Mouse (Mus musculus) G1E (cell line): ENCODE results near the gene Nipa2. TPM values are rescaled to one million over a fixed set of nuclear protein-coding genes. Genes with fewer than 3 reads are reported as not detected.

Source experiments
- ATAC-seq: 2 replicates; pipeline ENCODE4 v1.8.0; 2016; ENCODE audit warnings: mild to moderate bottlenecking; ENCODE audit not compliant: insufficient number of reproducible peaks, poor library complexity, low FRiP score, severe bottlenecking; ENCODE audit errors: extremely low read depth
- DNase-seq: peaks from one replicate; pipeline ENCODE4 v3.0.0; 2012; ENCODE audit warnings: low spot score
- H3K27me3 ChIP-seq: 2 replicates; pipeline ENCODE4 v1.6.1; 2012; ENCODE audit warnings: mild to moderate bottlenecking, low read length, inconsistent platforms; ENCODE audit not compliant: insufficient read depth
- H3K36me3 ChIP-seq: replicated peaks from 2 replicates; pipeline ENCODE3; 2012; ENCODE audit warnings: mild to moderate bottlenecking, inconsistent platforms
- H3K4me1 ChIP-seq: 2 replicates; pipeline ENCODE4 v1.6.1; 2012; ENCODE audit warnings: low read depth, low read length, inconsistent platforms, mixed read lengths; ENCODE audit not compliant: insufficient read depth
- H3K4me3 ChIP-seq: 2 replicates; pipeline ENCODE4 v1.5.1; 2012; ENCODE audit warnings: low read depth, mild to moderate bottlenecking, inconsistent platforms, low read length, moderate library complexity, mixed read lengths
- H3K9me3 ChIP-seq: replicated peaks from 2 replicates; pipeline ENCODE4 v1.6.1; 2012; ENCODE audit warnings: inconsistent platforms
- CTCF ChIP-seq: IDR thresholded peaks from 2 replicates; pipeline ENCODE4 v1.5.1; 2012; ENCODE audit warnings: low read depth, low read length, inconsistent platforms, mixed read lengths
- GATA1 ChIP-seq: IDR thresholded peaks from 2 replicates; pipeline ENCODE4 v1.6.1; 2012; ENCODE audit warnings: borderline replicate concordance, low read length, inconsistent platforms, mixed read lengths
- GATA2 ChIP-seq: IDR thresholded peaks from 2 replicates; pipeline ENCODE4 v1.6.1; 2012; ENCODE audit warnings: low read depth, low read length, inconsistent platforms, borderline replicate concordance
- POLR2AphosphoS5 ChIP-seq: IDR thresholded peaks from 2 replicates; pipeline ENCODE4 v1.6.1; 2012; ENCODE audit warnings: low read depth, low read length, inconsistent platforms; ENCODE audit not compliant: insufficient replicate concordance
- TAL1 ChIP-seq: conservative IDR thresholded peaks from 2 replicates; pipeline ENCODE4 v1.6.1; 2012; ENCODE audit warnings: low read depth, low read length, inconsistent platforms, mixed read lengths
- polyA plus RNA-seq: library from polyadenylated mRNA; stranded (reverse); fragments of >175 nt; gene quantifications from 2 replicates; pipeline ENCODE4 v1.2.3, GENCODE M21; 2012
- total RNA-seq, 2 experiments: library from RNA; stranded (forward) in 1 of 2; stranded (reverse) in 1 of 2; fragments of 200-1000 nt in 1 of 2; fragments of >200 nt in 1 of 2; fragmentation: Nextera tagmentation in 1 of 2; gene quantifications; 2 replicates each; pipeline ENCODE4 v1.2.3; 2014 to 2017

Gene Nipa2
- total and polyA plus RNA-seq, 3 experiments = 8.9 to 59.1 (median 46.8) TPM

- ATAC-seq = no peak
- DNase-seq = no peak
- Histone ChIP-seq H3K4me1 (no peaks in the 10 kb centered on the region), H3K9me3 (no peaks in the 10 kb centered on the region), H3K4me3 (no peak overlapping the region), H3K27me3 (no peaks in the 10 kb centered on the region), H3K36me3 (peaks cover 73% of the 10 kb centered on the region)
- no peak for TF ChIP-seq CTCF
- TF ChIP-seq TAL1 = no peak
- TF ChIP-seq GATA1 = no peak
- no peak for TF ChIP-seq GATA2
- no peak for TF ChIP-seq POLR2AphosphoS5
These were observed 50.9 kb downstream of the Nipa2 start for GRCm38 (mm10) chr7:55911371-55911770.

- Histone ChIP-seq H3K27me3 (no peaks in the 10 kb centered on the region), H3K9me3 (no peaks in the 10 kb centered on the region), H3K4me3 (no peak overlapping the region), H3K4me1 (no peaks in the 10 kb centered on the region), H3K36me3 (peaks cover 75% of the 10 kb centered on the region)
- no peak for DNase-seq
- no peak for ATAC-seq
- TF ChIP-seq GATA2 = no peak
These were observed 51.9 kb downstream of the Nipa2 start for GRCm38 (mm10) chr7:55910356-55910755.

- no peak overlapping the region for H3K4me3 ChIP-seq
- TF ChIP-seq POLR2AphosphoS5 = no peak
- no peak for TF ChIP-seq GATA2
- no peak for TF ChIP-seq GATA1
- no peak for TF ChIP-seq CTCF
- TF ChIP-seq TAL1 = no peak
- no peaks in the 10 kb centered on the region for H3K27me3 ChIP-seq
- no peaks in the 10 kb centered on the region for H3K4me1 ChIP-seq
- ATAC-seq (no peak), DNase-seq (no peak)
- no peaks in the 10 kb centered on the region for H3K9me3 ChIP-seq
- peaks cover 71% of the 10 kb centered on the region for H3K36me3 ChIP-seq
These were observed 52.8 kb downstream of the Nipa2 start for GRCm38 (mm10) chr7:55909519-55909918.

DNA sequence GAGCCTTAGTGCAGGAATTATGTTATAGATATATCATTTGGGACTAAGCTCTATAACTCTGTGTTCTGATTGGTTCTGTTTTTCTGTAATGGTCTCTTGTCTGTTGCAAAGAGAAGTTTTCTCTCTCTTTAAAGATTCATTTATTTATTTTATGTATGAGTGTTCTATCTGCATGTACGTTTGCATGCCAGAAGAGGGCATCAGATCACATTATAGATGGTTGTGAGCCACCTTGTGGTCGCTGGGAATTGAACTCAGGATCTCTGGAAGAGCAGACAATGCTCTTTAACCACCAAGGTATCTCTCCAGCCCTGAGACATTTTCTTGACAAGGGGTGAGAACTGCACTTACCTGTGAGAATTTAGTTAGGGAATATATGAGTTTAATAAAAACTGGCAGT lies 56.8 kb downstream of the Nipa2 start:
- ATAC-seq (no peak), DNase-seq (no peak)
- Histone ChIP-seq H3K27me3 (no peaks in the 10 kb centered on the region), H3K9me3 (no peaks in the 10 kb centered on the region), H3K36me3 (peaks cover 65% of the 10 kb centered on the region), H3K4me3 (no peak overlapping the region), H3K4me1 (no peaks in the 10 kb centered on the region)
- TF ChIP-seq GATA1 (no peak), TAL1 (no peak), POLR2AphosphoS5 (no peak), CTCF (no peak), GATA2 (no peak)

- Histone ChIP-seq H3K36me3 (peaks cover 70% of the 10 kb centered on the region), H3K4me1 (no peaks in the 10 kb centered on the region), H3K4me3 (no peak overlapping the region), H3K27me3 (no peaks in the 10 kb centered on the region), H3K9me3 (no peaks in the 10 kb centered on the region)
- no peak for TF ChIP-seq GATA2
- TF ChIP-seq CTCF = no peak
- TF ChIP-seq GATA1 = no peak
- TF ChIP-seq POLR2AphosphoS5 = no peak
- TF ChIP-seq TAL1 = no peak
- DNase-seq (no peak), ATAC-seq (no peak)
These were observed 58.5 kb downstream of the Nipa2 start for GRCm38 (mm10) chr7:55903766-55904165.

GRCm38 (mm10) chr7:55891797-55892196 lies 70.5 kb downstream of the Nipa2 start:
- H3K4me3 ChIP-seq = no peak overlapping the region
- ATAC-seq = no peak
- H3K4me1 ChIP-seq = no peaks in the 10 kb centered on the region
- H3K27me3 ChIP-seq = no peaks in the 10 kb centered on the region
- no peak for DNase-seq
- H3K9me3 ChIP-seq = no peaks in the 10 kb centered on the region
- peaks cover 69% of the 10 kb centered on the region for H3K36me3 ChIP-seq
- TF ChIP-seq GATA2 = no peak

DNA sequence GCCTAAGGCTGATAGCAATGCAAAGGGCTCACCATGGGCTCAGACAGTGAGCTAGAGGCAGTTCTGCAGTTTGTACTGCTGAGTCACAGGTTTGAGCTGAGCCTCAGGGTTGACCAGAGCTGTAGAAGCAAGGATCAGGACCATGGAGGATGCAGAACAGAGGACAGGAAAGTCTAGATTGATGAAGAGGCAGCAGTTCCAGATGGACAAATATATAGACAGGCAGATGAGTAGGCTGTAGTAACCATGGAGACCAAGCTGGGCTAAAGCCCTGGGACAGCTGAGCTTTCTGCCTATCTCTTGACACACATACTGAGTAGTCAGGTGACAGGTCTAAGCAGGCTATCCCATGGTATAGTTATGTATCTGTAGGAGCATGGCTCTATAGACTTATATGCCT lies 71.5 kb downstream of the Nipa2 start:
- peaks cover 64% of the 10 kb centered on the region for H3K36me3 ChIP-seq
- no peaks in the 10 kb centered on the region for H3K9me3 ChIP-seq
- ATAC-seq (no peak), DNase-seq (no peak)
- no peaks in the 10 kb centered on the region for H3K27me3 ChIP-seq
- TF ChIP-seq GATA2 = no peak
- no peak for TF ChIP-seq TAL1
- TF ChIP-seq GATA1 = no peak
- no peak for TF ChIP-seq POLR2AphosphoS5
- no peak for TF ChIP-seq CTCF
- H3K4me3 ChIP-seq = no peak overlapping the region
- H3K4me1 ChIP-seq = no peaks in the 10 kb centered on the region
